Mouse (Mus musculus) ES-Bruce4 (cell line): ENCODE measurements at regions not wholly inside any gene's neighbourhood (a gene's known extent, or its start where the extent isn't known, plus 50 kb on each side); places are given as distances from the start of the nearest gene placed in this dataset.

Experiments
- CTCF ChIP-seq: IDR thresholded peaks from one replicate; pipeline ENCODE4 v1.8.1; 2011; ENCODE audit warnings: low read depth, low read length
- EP300 ChIP-seq: IDR thresholded peaks from 2 replicates; pipeline ENCODE4 v1.6.1; 2011; ENCODE audit warnings: low read depth, low read length; ENCODE audit not compliant: insufficient read depth
- POLR2A ChIP-seq: IDR thresholded peaks from one replicate; pipeline ENCODE4 v1.8.1; 2011; ENCODE audit warnings: low read length; ENCODE audit not compliant: insufficient read depth

GRCm38 (mm10) chr12:32692962-32693361 is 126.4 kb upstream of the Nampt start:
- no peak for TF ChIP-seq POLR2A
- TF ChIP-seq CTCF = no peak
- TF ChIP-seq EP300 = no peak
